Mouse (Mus musculus) heart, postnatal 0 days (tissue): ENCODE data around the gene Wfdc12.

Experiments used
- CTCF ChIP-seq: IDR thresholded peaks from 2 replicates; pipeline ENCODE4 v1.5.1; 2016; ENCODE audit warnings: antibody characterized with exemption, control low read depth, low read depth
- EP300 ChIP-seq: IDR thresholded peaks from 2 replicates; pipeline ENCODE4 v1.6.1; 2016; ENCODE audit warnings: antibody characterized with exemption, low read depth

DNA sequence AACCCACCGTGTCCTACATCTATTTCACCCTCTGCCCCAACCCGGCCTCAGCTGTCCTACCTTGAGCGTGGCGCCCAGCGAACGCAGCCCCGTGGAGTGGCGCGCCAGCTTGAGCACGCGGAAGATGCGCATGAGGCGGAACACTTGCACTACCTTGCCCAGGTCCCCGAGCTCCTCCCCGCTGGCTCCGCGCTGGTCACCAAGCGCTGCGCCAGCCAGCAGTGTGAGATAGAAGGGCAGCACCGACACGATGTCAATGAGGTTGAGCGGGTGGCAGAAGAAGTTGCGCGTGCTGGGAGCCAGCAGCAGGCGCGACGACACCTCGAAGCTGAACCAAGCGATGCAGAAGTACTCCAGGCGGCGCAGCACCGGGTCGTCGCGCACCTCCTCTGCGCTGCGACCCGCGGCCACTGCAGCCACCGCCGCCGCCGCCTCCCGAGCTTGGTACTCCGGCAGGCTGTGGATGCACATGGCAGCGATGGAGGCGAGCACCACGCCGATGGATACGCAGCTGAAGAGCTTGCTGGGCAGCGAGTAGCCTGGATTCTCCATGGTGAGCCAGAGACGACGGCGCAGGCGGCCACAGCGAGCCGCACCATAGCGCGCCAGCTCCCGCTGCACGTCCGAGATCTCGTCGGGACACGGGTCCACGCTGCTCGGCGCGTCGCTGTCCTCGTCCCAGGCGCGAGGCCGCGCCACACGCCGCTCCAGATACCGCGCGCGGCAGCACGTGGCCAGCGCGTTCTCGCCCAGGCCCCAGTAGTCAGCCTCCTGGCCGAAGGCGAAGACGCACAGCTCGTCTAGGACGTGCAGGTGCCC lies 22.4 kb downstream of the Wfdc12 start:
- TF ChIP-seq EP300: no peak
- no peak for TF ChIP-seq CTCF
